Mouse (Mus musculus): ENCODE data around the gene Prelid3b. TPM values are rescaled to one million over a fixed set of nuclear protein-coding genes. Genes with fewer than 3 reads are reported as not detected.

Gene Prelid3b
- polyA plus RNA-seq, 1 experiment from 2014 or later: 68.9 TPM

DNA sequence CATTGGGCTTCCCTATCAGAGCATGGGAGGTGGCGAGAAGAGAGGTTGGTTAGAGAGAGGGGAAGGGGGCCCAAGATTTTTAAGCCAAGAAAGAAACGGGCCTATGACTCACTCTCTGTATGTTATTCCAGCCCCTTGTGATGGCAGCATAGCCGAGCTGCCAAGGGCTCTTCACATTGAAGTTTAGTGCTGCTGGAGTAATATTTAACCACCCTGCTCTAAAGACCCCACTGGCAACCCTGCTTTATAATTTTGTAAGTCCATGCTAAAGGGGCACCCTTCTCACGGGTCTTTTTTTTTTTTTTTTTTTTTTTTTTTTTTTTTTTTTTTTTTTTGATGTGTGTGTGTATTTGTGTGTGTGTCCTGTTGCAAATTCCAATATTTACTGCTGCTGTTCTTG is 31.0 kb downstream of the Prelid3b start:
- H3K9ac ChIP-seq (replicated peaks; ENCODE audit: low read depth): no peak overlapping the region
- H3K27ac ChIP-seq (ENCODE audit: low read length): peak overlapping the region; percentile 78; the same call in 1 of the 2 replicates
- H3K4me1 ChIP-seq (ENCODE audit: insufficient read depth, low read depth, low read length): peaks cover 20% of the 10 kb centered on the region
- no peaks in the 10 kb centered on the region for H3K9me3 ChIP-seq (ENCODE audit: low read length)
- no peaks in the 10 kb centered on the region for H3K36me3 ChIP-seq (ENCODE audit: insufficient read depth, low read length)
- no peaks in the 10 kb centered on the region for H3K27me3 ChIP-seq (replicated peaks; ENCODE audit: insufficient read depth, low read length)
- DNase-seq (ENCODE audit: low spot score) (peak; percentile 69), ATAC-seq (peak; percentile 49)
- no peak overlapping the region for H3K4me2 ChIP-seq (replicated peaks; ENCODE audit: low read depth, low read length)
- TF ChIP-seq EP300 (IDR thresholded peaks at IDR 0.05): no peak
- no peak for TF ChIP-seq CTCF (IDR thresholded peaks at IDR 0.05)
- no peak overlapping the region for H3K4me3 ChIP-seq (ENCODE audit: low read depth, low read length)
- 52% methylated on average over 4 of the region's 4 CpGs for WGBS

DNA sequence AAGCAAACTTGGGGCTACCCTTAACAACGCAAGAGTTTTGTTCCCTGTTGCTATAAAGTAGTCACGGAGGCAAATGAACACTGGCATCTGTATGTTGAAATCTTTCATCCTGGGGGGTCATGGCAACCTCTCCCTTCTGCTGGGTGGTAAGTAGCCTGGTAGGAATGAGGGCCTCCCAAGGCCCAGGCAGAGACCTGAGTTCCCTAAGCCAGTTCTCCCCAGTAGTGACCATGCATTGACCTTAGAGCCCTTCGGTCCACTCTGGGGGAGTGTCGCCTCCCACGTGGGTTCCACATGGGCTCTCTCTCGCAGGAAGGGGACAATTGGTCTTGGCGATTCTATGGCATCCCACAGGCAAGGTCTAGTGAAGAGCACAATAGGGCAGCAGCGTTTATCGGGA is 32.9 kb downstream of the Prelid3b start:
- H3K4me2 ChIP-seq (replicated peaks; ENCODE audit: low read depth, low read length): no peak overlapping the region
- H3K36me3 ChIP-seq (ENCODE audit: insufficient read depth, low read length): no peaks in the 10 kb centered on the region
- no peaks in the 10 kb centered on the region for H3K27me3 ChIP-seq (replicated peaks; ENCODE audit: insufficient read depth, low read length)
- TF ChIP-seq EP300 (IDR thresholded peaks at IDR 0.05): no peak
- no peak for TF ChIP-seq CTCF (IDR thresholded peaks at IDR 0.05)
- no peak overlapping the region for H3K4me3 ChIP-seq (ENCODE audit: low read depth, low read length)
- H3K4me1 ChIP-seq (ENCODE audit: insufficient read depth, low read depth, low read length): peaks cover 20% of the 10 kb centered on the region
- 81% methylated on average over 9 of the region's 9 CpGs for WGBS
- DNase-seq (ENCODE audit: low spot score): no peak
- ATAC-seq: no peak
- no peaks in the 10 kb centered on the region for H3K9me3 ChIP-seq (ENCODE audit: low read length)
- no peak overlapping the region for H3K27ac ChIP-seq (ENCODE audit: low read length)
- H3K9ac ChIP-seq (replicated peaks; ENCODE audit: low read depth): no peak overlapping the region

DNA sequence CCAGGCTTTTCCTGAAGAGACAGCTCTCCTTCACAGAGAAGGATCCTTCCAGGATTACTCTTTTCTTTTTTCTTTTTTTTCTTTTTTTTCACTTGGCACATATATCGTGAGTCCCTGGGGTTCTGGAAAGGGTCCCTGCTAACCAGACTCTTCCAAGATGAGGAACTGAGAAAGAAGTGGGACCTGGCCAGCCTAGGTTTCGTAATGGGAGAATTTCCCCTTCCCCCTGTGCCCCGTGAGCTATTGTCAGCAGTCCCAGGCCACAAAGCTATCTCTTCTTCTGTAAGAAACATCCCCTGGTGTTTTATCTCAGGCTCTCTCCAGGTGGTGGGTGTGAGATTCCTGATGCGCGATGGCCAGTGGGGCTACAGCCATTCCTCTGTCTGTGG is 33.4 kb downstream of the Prelid3b start:
- DNase-seq (ENCODE audit: low spot score): no peak
- WGBS: 62% methylated on average over 5 of the region's 5 CpGs
- TF ChIP-seq CTCF (IDR thresholded peaks at IDR 0.05) (no peak), EP300 (IDR thresholded peaks at IDR 0.05) (no peak)
- no peaks in the 10 kb centered on the region for H3K36me3 ChIP-seq (ENCODE audit: insufficient read depth, low read length)
- H3K9ac ChIP-seq (replicated peaks; ENCODE audit: low read depth): peak overlapping the region; percentile 59; the same call in 1 of the 2 replicates
- no peaks in the 10 kb centered on the region for H3K27me3 ChIP-seq (replicated peaks; ENCODE audit: insufficient read depth, low read length)
- no peaks in the 10 kb centered on the region for H3K9me3 ChIP-seq (ENCODE audit: low read length)
- peak overlapping the region; percentile 52; the same call in 1 of the 2 replicates for H3K4me3 ChIP-seq (ENCODE audit: low read depth, low read length)
- peaks cover 20% of the 10 kb centered on the region for H3K4me1 ChIP-seq (ENCODE audit: insufficient read depth, low read depth, low read length)
- peak overlapping the region; percentile 55; the same call in 1 of the 2 replicates for H3K27ac ChIP-seq (ENCODE audit: low read length)
- H3K4me2 ChIP-seq (replicated peaks; ENCODE audit: low read depth, low read length): peak overlapping the region; percentile 74; the same call in 1 of the 2 replicates
- no peak for ATAC-seq

DNA sequence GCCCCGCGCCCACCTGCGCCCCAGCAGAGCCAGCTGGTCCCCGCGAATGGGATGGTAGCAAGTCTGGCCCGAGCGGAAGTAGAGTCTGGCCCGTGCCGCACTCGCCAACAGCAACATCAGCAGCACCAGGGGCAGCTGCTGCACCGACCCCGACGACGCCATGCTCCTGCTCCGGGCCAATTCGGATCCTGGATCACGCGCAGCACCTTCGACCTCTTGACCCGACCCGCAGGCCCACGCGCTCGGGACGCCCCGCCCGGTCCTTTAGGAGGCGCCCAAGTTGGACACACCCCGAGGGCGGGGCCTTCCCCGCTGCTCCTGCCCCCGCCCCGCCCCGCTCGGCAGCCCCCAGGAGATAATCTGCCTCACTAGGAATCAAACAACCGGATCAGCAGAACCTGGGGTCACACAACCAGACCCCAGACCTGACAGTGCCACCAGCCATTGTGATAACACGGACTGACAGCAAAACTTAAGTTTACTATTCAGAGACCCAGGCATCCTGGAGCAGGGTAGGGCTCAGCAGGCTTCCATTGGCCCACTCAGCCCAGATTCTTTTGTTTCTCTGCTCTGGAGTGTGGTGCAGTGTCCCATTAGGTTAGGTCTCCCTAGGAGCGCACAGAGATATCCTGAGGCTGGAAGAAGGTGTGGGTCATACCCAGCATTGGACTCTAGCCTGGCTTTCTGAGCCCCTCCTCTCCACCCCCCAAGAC is 34.0 kb downstream of the Prelid3b start, which contains the start of gene Ctsz:
TSS of gene Ctsz (minus strand) at position 303 of the 713 bp plus-strand sequence.
- Histone ChIP-seq H3K9ac (replicated peaks; ENCODE audit: low read depth) (peak within 1 kb of the TSS; percentile 59), H3K4me2 (replicated peaks; ENCODE audit: low read depth, low read length) (peak within 1 kb of the TSS; percentile 74), H3K9me3 (ENCODE audit: low read length) (no peaks in the 10 kb centered on the region), H3K27me3 (replicated peaks; ENCODE audit: insufficient read depth, low read length) (no peaks in the 10 kb centered on the region), H3K27ac (ENCODE audit: low read length) (peak within 1 kb of the TSS; percentile 55), H3K4me1 (ENCODE audit: insufficient read depth, low read depth, low read length) (peaks cover 20% of the 10 kb centered on the region), H3K4me3 (ENCODE audit: low read depth, low read length) (peak within 1 kb of the TSS; percentile 52), H3K36me3 (ENCODE audit: insufficient read depth, low read length) (no peaks in the 10 kb centered on the region)
- DNase-seq (ENCODE audit: low spot score) (peak; percentile 69), ATAC-seq (peak; percentile 63)
- TF ChIP-seq EP300 (IDR thresholded peaks at IDR 0.05) (no peak), CTCF (IDR thresholded peaks at IDR 0.05) (no peak)
- WGBS: under 1% methylated on average over 32 of the region's 38 CpGs

DNA sequence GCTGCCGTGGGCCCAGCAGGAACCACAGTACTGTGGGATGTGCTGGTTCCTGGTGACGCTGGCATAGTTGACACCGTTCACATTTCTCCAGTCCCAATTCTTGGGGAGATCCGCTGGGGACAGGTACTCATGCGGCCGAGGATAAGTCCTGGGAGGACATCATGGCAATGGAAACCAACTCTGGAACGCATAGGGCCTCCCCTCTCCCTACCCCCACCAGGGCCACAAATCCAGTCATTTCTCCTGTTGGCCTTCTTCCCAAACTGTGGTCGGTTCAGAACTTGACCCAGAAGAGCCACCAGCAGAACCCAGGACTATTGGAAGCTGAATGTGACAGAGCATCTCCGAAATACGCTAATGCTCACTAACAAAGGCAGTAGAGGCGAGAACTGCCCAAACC is 34.7 kb downstream of the Prelid3b start:
- TF ChIP-seq CTCF (IDR thresholded peaks at IDR 0.05) (no peak), EP300 (IDR thresholded peaks at IDR 0.05) (no peak)
- ATAC-seq (no peak), DNase-seq (ENCODE audit: low spot score) (no peak)
- Histone ChIP-seq H3K27ac (ENCODE audit: low read length) (peak overlapping the region; percentile 55), H3K27me3 (replicated peaks; ENCODE audit: insufficient read depth, low read length) (no peaks in the 10 kb centered on the region), H3K9me3 (ENCODE audit: low read length) (no peaks in the 10 kb centered on the region), H3K4me3 (ENCODE audit: low read depth, low read length) (peak overlapping the region; percentile 52), H3K4me1 (ENCODE audit: insufficient read depth, low read depth, low read length) (peaks cover 20% of the 10 kb centered on the region), H3K9ac (replicated peaks; ENCODE audit: low read depth) (peak overlapping the region; percentile 59), H3K36me3 (ENCODE audit: insufficient read depth, low read length) (no peaks in the 10 kb centered on the region; the same call in 1 of the 2 replicates), H3K4me2 (replicated peaks; ENCODE audit: low read depth, low read length) (peak overlapping the region; percentile 74)
- 62% methylated on average over 11 of the region's 11 CpGs for WGBS

DNA sequence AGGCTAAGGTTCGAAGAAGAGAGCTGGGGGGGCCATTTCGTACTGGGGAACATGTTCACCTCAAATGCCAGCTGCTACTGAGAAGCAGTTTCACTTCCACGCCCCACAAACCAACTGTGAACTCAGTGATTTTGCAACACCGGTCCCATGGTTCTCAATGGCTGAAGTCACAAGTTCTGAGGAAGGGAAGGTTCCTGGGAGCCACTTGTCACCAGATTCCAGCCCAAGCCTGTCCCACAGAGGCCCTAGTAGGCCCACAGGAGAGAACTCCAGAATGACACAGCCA is 35.2 kb downstream of the Prelid3b start:
- H3K27me3 ChIP-seq (replicated peaks; ENCODE audit: insufficient read depth, low read length): no peaks in the 10 kb centered on the region
- DNase-seq (ENCODE audit: low spot score): peak; percentile 83
- 66% methylated on average over 4 of the region's 4 CpGs for WGBS
- peaks cover 20% of the 10 kb centered on the region for H3K4me1 ChIP-seq (ENCODE audit: insufficient read depth, low read depth, low read length)
- TF ChIP-seq EP300 (IDR thresholded peaks at IDR 0.05) (peak; percentile 67), CTCF (IDR thresholded peaks at IDR 0.05) (no peak)
- peak overlapping the region; percentile 74 for H3K4me2 ChIP-seq (replicated peaks; ENCODE audit: low read depth, low read length)
- H3K9me3 ChIP-seq (ENCODE audit: low read length): no peaks in the 10 kb centered on the region
- ATAC-seq: peak; percentile 37
- peak overlapping the region; percentile 55 for H3K27ac ChIP-seq (ENCODE audit: low read length)
- H3K9ac ChIP-seq (replicated peaks; ENCODE audit: low read depth): no peak overlapping the region
- H3K36me3 ChIP-seq (ENCODE audit: insufficient read depth, low read length): no peaks in the 10 kb centered on the region; the same call in 1 of the 2 replicates
- no peak overlapping the region for H3K4me3 ChIP-seq (ENCODE audit: low read depth, low read length)

Data from lung, postnatal 0 days (tissue).